Mouse (Mus musculus): ENCODE results near the gene Htr5b. TPM values are rescaled to one million over a fixed set of nuclear protein-coding genes. Genes with fewer than 3 reads are reported as not detected.
A peak's percentile ranks its signal among the peaks of the same experiment; 100 is the strongest.

The Htr5b gene
- polyA plus RNA-seq (2015; fragmentation: Nextera tagmentation; extraction: Ambion mirVana), result 0.49 and 0.58 TPM in 2 replicates

DNA sequence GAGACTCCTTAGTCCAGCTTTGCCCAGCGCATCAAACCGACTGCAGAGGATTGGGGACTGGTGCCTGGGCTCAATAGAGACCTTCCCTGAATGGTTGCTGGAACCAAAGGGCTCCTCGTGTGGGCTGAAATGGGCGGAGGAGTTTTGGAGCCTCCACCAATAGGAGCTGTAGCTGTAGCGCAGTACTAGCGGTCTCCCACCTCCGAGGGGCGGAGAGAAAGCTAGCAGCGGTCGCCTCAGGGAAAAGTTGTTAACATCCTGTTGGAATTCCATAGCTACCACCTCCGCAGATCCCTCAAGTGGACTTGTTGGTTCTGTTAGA lies at the start of gene Htr5b:
TSS of gene Htr5b (minus strand) at position 67 of the 322 bp plus-strand sequence.
- H3K27me3 ChIP-seq, result peaks cover 47% of the 10 kb centered on the region
- H3K36me3 ChIP-seq, result no peaks in the 10 kb centered on the region
- H3K27ac ChIP-seq, result no peak within 1 kb of the TSS
- H3K9me3 ChIP-seq, result no peaks in the 10 kb centered on the region
- 4% methylated on average over 11 of the region's 11 CpGs for WGBS
- H3K9ac ChIP-seq, result peak within 1 kb of the TSS; percentile 49; the same call in 1 of the 2 replicates
- H3K4me3 ChIP-seq, result peak within 1 kb of the TSS; percentile 38
- peak; percentile 88 for ATAC-seq (ENCODE audit: low FRiP score)
- H3K4me2 ChIP-seq, result peak within 1 kb of the TSS; percentile 65
- H3K4me1 ChIP-seq (replicated peaks), result peaks cover 17% of the 10 kb centered on the region

DNA sequence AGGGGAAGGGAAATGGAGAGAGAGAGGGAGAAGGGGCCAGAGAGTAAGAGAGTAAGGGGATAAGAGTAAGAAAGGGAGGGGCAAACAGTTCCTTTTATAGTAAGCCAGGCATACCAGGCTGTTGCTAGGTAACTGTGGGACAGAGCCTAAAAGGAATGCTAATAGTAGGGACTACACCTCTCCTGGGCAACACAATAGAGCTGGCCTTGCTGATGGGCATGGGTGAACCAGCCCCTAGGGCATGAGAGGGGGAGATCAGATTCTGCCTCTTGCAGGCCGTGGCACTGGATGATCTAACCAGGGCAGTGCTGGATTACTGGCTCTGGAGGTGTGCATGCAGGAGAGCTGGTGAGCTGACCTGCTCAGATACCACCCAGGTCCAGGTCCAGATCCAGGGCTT lies 49.2 kb upstream of the Htr5b start:
- WGBS, result 53% methylated on average over 1 of the region's 1 CpGs
- Histone ChIP-seq H3K27ac (no peak overlapping the region), H3K27me3 (no peaks in the 10 kb centered on the region), H3K9me3 (no peaks in the 10 kb centered on the region), H3K4me2 (no peak overlapping the region), H3K36me3 (no peaks in the 10 kb centered on the region), H3K9ac (no peak overlapping the region), H3K4me3 (no peak overlapping the region), H3K4me1 (replicated peaks) (no peaks in the 10 kb centered on the region)
- no peak for ATAC-seq (ENCODE audit: low FRiP score)

DNA sequence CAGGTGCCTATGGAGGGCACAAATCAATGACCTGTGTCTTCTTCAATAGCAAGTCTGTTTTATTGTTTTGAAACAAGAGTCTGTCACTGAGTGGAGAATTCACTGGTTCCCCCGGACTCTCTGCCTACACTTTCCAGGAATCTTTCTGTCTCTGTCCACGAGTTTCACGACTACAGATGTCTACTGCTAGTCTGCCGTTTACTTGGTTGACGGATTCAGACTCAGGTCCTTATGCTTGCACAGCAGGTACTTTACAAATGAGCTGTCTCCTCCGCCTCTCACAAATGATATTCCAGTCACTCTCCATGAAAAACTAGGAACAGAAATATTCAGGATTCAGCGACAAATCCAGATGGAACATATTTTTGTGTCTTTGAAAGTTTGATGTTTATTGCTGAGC lies 42.3 kb upstream of the Htr5b start:
- H3K4me3 ChIP-seq, result no peak overlapping the region
- no peak overlapping the region for H3K4me2 ChIP-seq
- H3K9ac ChIP-seq, result no peak overlapping the region
- 85% methylated on average over 7 of the region's 7 CpGs for WGBS
- ATAC-seq (ENCODE audit: low FRiP score), result no peak
- H3K36me3 ChIP-seq, result no peaks in the 10 kb centered on the region
- peaks cover 9% of the 10 kb centered on the region for H3K4me1 ChIP-seq (replicated peaks)
- H3K27me3 ChIP-seq, result no peaks in the 10 kb centered on the region
- no peaks in the 10 kb centered on the region for H3K9me3 ChIP-seq
- H3K27ac ChIP-seq, result no peak overlapping the region

GRCm38 (mm10) chr1:121567521-121568489 lies 39.5 kb upstream of the Htr5b start, which contains the start of gene Ddx18:
TSS of gene Ddx18 (minus strand) at chr1:121567989.
- H3K4me2 ChIP-seq, result peak within 1 kb of the TSS; percentile 79
- peaks cover 9% of the 10 kb centered on the region for H3K4me1 ChIP-seq (replicated peaks)
- peak within 1 kb of the TSS; percentile 55; the same call in 1 of the 2 replicates for H3K27ac ChIP-seq
- peak; percentile 99 for ATAC-seq (ENCODE audit: low FRiP score)
- peak within 1 kb of the TSS; percentile 81 for H3K9ac ChIP-seq
- no peaks in the 10 kb centered on the region for H3K27me3 ChIP-seq
- peak within 1 kb of the TSS; percentile 77 for H3K4me3 ChIP-seq
- peaks cover 25% of the 10 kb centered on the region for H3K36me3 ChIP-seq
- WGBS, result 6% methylated on average over 53 of the region's 53 CpGs
- no peaks in the 10 kb centered on the region for H3K9me3 ChIP-seq

DNA sequence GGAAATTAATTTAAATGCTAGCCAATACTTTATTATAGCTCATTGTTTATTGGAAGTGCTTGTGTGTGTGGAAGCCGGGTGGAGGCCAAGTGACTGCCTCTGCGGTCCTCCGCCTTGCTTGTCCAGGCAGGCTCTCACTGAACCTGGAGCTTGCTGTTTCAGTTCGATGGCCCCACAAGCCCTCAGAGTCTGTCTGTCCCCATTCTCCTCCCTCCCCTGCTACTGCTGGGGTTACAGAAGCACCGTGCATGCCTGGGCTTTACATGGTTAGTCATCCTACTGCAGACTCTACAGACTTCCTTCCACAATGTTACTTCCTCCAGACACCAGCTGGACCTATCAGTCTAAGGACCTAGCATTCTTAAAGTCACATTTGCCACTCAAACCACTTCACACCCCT lies 29.6 kb upstream of the Htr5b start:
- H3K4me1 ChIP-seq (replicated peaks), result no peaks in the 10 kb centered on the region
- no peaks in the 10 kb centered on the region for H3K9me3 ChIP-seq
- no peak overlapping the region for H3K4me2 ChIP-seq
- H3K27ac ChIP-seq, result no peak overlapping the region
- peaks cover 95% of the 10 kb centered on the region for H3K36me3 ChIP-seq
- no peak overlapping the region for H3K4me3 ChIP-seq
- H3K9ac ChIP-seq, result no peak overlapping the region
- WGBS, result 96% methylated on average over 5 of the region's 5 CpGs
- ATAC-seq (ENCODE audit: low FRiP score), result no peak
- H3K27me3 ChIP-seq, result no peaks in the 10 kb centered on the region

- Histone ChIP-seq H3K4me3 (no peak overlapping the region), H3K9ac (no peak overlapping the region), H3K9me3 (no peaks in the 10 kb centered on the region), H3K27me3 (no peaks in the 10 kb centered on the region), H3K27ac (no peak overlapping the region), H3K36me3 (peaks cover 68% of the 10 kb centered on the region), H3K4me1 (replicated peaks) (no peaks in the 10 kb centered on the region), H3K4me2 (no peak overlapping the region)
- WGBS, result 77% methylated on average over 7 of the region's 7 CpGs
- ATAC-seq (ENCODE audit: low FRiP score), result no peak; the same call in 1 of the 2 replicates
Observed at GRCm38 (mm10) chr1:121551457-121551835, 23.2 kb upstream of the Htr5b start.

DNA sequence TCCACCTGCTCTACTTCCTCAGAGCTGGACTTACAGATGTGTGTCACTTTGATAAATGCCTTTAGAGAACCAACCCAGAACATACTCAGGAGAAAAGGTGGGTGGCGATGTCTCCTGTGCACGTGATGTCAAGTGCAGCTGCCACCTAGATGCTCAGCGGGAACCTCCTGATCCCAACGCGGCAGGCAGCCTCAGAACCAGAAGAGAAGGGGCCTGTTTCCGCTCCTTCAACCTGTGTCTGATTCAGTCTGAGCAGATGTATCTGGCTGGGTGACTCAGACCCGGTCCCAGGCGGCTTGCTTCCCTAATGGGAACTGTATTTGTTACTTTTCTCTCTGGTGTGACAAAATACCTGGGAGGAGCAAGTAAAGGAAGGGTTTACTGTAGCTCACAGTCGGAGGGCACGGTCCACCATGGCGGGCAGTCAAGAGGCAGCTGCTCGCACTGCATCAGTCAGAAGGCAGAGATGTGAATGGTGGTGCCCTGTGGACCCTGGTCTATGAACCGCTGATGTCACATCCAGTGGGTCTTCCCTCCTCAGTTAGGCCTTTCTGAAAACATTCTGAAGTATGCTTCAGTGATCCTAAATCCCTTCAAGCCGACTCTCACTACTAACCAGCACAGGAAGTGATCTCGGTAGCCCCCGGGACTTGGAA lies 22.7 kb upstream of the Htr5b start:
- Histone ChIP-seq H3K27ac (no peak overlapping the region), H3K36me3 (peaks cover 63% of the 10 kb centered on the region)
- WGBS, result 85% methylated on average over 16 of the region's 16 CpGs

DNA sequence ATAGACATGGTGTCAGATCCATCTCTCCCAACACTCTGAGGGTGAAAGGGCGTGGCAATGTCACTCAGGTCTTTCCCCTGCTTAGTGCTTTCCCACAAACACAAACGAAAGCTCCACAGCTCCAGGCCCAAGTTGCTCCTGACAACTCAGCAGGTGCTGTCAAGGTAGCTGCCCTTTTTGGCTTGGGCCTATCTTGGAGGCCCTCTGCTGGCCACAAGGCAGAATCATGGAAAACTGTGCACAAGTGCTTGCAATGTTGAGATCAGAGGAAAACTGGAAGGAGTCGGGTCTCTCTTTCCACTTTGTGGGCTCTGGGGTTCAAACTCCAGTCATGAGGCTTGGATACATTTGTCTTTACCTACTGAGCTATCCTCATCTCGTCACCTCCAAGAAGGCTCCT lies 21.2 kb upstream of the Htr5b start:
- no peak for ATAC-seq (ENCODE audit: low FRiP score)
- H3K9me3 ChIP-seq, result no peaks in the 10 kb centered on the region
- no peaks in the 10 kb centered on the region for H3K4me1 ChIP-seq (replicated peaks)
- H3K4me2 ChIP-seq, result no peak overlapping the region
- no peaks in the 10 kb centered on the region for H3K27me3 ChIP-seq
- no peak overlapping the region for H3K4me3 ChIP-seq
- no peak overlapping the region for H3K9ac ChIP-seq
- 74% methylated on average over 4 of the region's 4 CpGs for WGBS
- no peak overlapping the region for H3K27ac ChIP-seq
- H3K36me3 ChIP-seq, result peaks cover 48% of the 10 kb centered on the region

More for the DNA sequence above, 22.7 kb upstream of the Htr5b start:
- Histone ChIP-seq H3K4me2 (no peak overlapping the region), H3K9me3 (no peaks in the 10 kb centered on the region), H3K9ac (no peak overlapping the region), H3K4me1 (replicated peaks) (no peaks in the 10 kb centered on the region), H3K4me3 (no peak overlapping the region), H3K27me3 (no peaks in the 10 kb centered on the region)
- ATAC-seq (ENCODE audit: low FRiP score), result no peak

DNA sequence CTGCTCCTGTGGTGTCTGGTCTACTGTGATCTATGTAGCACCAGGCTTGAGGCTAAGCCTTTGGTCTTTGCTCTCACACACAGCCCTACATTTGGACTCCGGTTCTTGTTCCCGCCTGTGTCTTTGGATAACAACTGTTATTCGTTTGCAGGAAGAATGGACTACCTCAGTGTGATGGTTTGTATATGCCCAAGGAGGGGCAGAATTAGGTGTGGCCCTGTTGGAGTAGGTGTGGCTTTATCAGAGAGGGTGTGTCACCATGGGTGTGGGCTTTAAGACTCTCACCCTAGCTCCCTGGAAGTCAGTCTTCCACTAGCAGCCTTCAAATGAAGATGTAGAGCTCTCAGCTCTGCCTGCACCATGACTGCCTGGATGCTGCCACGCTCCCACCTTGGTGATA lies 20.4 kb upstream of the Htr5b start:
- WGBS, result 94% methylated on average over 4 of the region's 4 CpGs
- H3K4me3 ChIP-seq, result no peak overlapping the region
- H3K36me3 ChIP-seq, result peaks cover 42% of the 10 kb centered on the region
- ATAC-seq (ENCODE audit: low FRiP score), result no peak
- no peaks in the 10 kb centered on the region for H3K9me3 ChIP-seq
- no peaks in the 10 kb centered on the region for H3K4me1 ChIP-seq (replicated peaks)
- no peak overlapping the region for H3K9ac ChIP-seq
- H3K27me3 ChIP-seq, result no peaks in the 10 kb centered on the region
- no peak overlapping the region for H3K27ac ChIP-seq
- no peak overlapping the region for H3K4me2 ChIP-seq

- Histone ChIP-seq H3K27me3 (no peaks in the 10 kb centered on the region), H3K9ac (no peak overlapping the region), H3K27ac (no peak overlapping the region), H3K36me3 (peaks cover 26% of the 10 kb centered on the region), H3K9me3 (no peaks in the 10 kb centered on the region), H3K4me2 (no peak overlapping the region), H3K4me1 (replicated peaks) (no peaks in the 10 kb centered on the region), H3K4me3 (no peak overlapping the region)
- no peak for ATAC-seq (ENCODE audit: low FRiP score)
- WGBS, result 92% methylated on average over 2 of the region's 2 CpGs
Observed at GRCm38 (mm10) chr1:121546844-121547243, 18.6 kb upstream of the Htr5b start.

- no peaks in the 10 kb centered on the region for H3K36me3 ChIP-seq
- H3K9me3 ChIP-seq, result no peaks in the 10 kb centered on the region
- H3K27me3 ChIP-seq, result no peaks in the 10 kb centered on the region
- ATAC-seq (ENCODE audit: low FRiP score), result no peak
- H3K4me2 ChIP-seq, result no peak overlapping the region
- 79% methylated on average over 8 of the region's 8 CpGs for WGBS
- no peaks in the 10 kb centered on the region for H3K4me1 ChIP-seq (replicated peaks)
- no peak overlapping the region for H3K27ac ChIP-seq
- no peak overlapping the region for H3K4me3 ChIP-seq
- no peak overlapping the region for H3K9ac ChIP-seq
Observed at GRCm38 (mm10) chr1:121540361-121540760, 12.1 kb upstream of the Htr5b start.

DNA sequence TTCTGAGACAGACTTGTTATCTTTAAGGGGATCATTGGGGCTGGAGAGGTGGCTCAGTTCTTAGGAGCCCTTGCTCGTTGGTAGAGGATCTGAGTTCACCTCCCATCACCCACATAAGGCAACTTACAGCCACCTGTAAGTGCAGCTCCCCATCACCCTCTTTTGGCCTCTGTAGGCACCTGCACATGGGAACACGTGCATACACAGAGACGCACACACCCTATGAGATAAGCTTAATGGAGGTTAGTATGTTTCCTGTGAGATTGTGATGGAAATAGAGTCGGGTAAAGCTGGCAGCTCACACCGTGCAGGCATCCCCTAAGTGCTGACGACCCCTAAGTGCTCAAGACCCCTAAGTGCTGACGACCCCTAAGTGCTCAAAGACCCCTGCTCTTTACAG lies 3.2 kb upstream of the Htr5b start:
- 78% methylated on average over 7 of the region's 7 CpGs for WGBS
- no peaks in the 10 kb centered on the region for H3K36me3 ChIP-seq
- peaks cover 37% of the 10 kb centered on the region for H3K27me3 ChIP-seq
- no peak overlapping the region for H3K27ac ChIP-seq
- H3K9me3 ChIP-seq, result no peaks in the 10 kb centered on the region
- no peak for ATAC-seq (ENCODE audit: low FRiP score)
- H3K4me3 ChIP-seq, result no peak overlapping the region
- H3K4me2 ChIP-seq, result no peak overlapping the region
- H3K4me1 ChIP-seq (replicated peaks), result peaks cover 17% of the 10 kb centered on the region
- no peak overlapping the region for H3K9ac ChIP-seq
